Mouse (Mus musculus) lung, adult 2 months (tissue): ENCODE results near the gene Rab3b.

Experiments used
- CTCF ChIP-seq: fragments of 200-500 bp; IDR thresholded peaks from 2 replicates; pipeline ENCODE4 v1.5.1; 2011; ENCODE audit warnings: mild to moderate bottlenecking, low read length, control low read depth; ENCODE audit not compliant: insufficient read depth
- POLR2A ChIP-seq: fragments of 200-500 bp; IDR thresholded peaks from 2 replicates; pipeline ENCODE4 v1.6.1; 2011; ENCODE audit warnings: low read depth, mild to moderate bottlenecking, control low read depth, low read length, borderline replicate concordance; ENCODE audit errors: extremely low read depth

GRCm38 (mm10) chr4:108890876-108891275 lies 12.0 kb downstream of the Rab3b start:
- TF ChIP-seq POLR2A, result no peak
- no peak for TF ChIP-seq CTCF
